In the genomic region with DNA sequence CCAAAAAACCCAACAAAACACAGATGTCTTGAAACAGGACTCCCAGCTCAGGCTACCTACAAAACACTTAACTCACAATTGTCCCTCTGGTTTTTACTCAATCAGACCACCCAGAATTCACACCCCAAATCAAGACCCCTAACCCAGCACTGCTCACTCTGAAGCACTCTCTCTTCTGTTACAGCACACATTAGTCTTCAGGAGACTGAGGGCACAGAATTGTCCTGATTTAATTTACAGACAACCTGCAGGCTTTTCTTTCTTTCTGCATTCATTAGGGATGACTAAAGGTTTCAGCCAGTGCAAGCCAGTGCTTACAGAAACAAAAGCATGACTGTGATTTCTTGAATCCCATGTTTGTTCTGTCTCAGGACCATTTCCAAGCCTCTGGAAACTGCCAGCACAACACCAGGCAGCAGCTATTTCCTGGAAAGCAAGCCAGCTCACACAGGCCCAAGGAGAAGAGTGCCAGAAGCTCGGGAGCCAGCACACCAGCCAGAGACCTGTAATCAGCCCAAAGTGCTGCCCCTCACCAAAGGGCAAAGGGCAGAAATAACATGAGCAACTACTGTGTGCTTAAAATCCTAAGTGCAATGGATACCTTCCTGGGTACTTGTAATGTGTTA, we compare ENCODE assay signal across 8 mouse cellular contexts. TPM values are rescaled to one million over a fixed set of nuclear protein-coding genes. Genes with fewer than 3 reads are reported as not detected.
DNase-seq lines count a peak whose midpoint lies in the region; ATAC-seq and TF ChIP-seq lines count a peak whose summit lies in the region.

No protein-coding gene starts in this region.

- H3K27me3 ChIP-seq in kidney, adult 2 months (replicated peaks; ENCODE audit: control insufficient read depth, insufficient read depth, low read length), result no peaks in the 10 kb centered on the region
- no peaks in the 10 kb centered on the region for H3K27me3 ChIP-seq in kidney, embryonic 14.5 days (ENCODE audit: control insufficient read depth, insufficient read depth, low read length)
- no peaks in the 10 kb centered on the region for H3K27me3 ChIP-seq in heart, embryonic 12.5 days (replicated peaks)

- H3K9me3 ChIP-seq in kidney, embryonic 14.5 days (ENCODE audit: control insufficient read depth, low read length), result no peaks in the 10 kb centered on the region
- H3K9me3 ChIP-seq in heart, embryonic 12.5 days (replicated peaks), result no peaks in the 10 kb centered on the region

- no peak overlapping the region for H3K4me2 ChIP-seq in kidney, embryonic 14.5 days (replicated peaks; ENCODE audit: low read depth, low read length)
- no peak overlapping the region for H3K4me2 ChIP-seq in heart, embryonic 12.5 days

- TF ChIP-seq POLR2A in kidney, adult 2 months (IDR thresholded peaks at IDR 0.05; ENCODE audit: low read depth, low read length), result no peak
- no peak for TF ChIP-seq POLR2A in brain, embryonic 14.5 days (IDR thresholded peaks at IDR 0.05; ENCODE audit: borderline replicate concordance, extremely low read depth, insufficient read depth, insufficient read length, poor library complexity, severe bottlenecking)

- ATAC-seq in kidney, embryonic 14.5 days (ENCODE audit: low FRiP score, low TSS enrichment), result no peak
- no peak for ATAC-seq in heart, embryonic 12.5 days (ENCODE audit: insufficient number of reproducible peaks, low FRiP score)

- WGBS in kidney, adult 2 months, result 14% methylated on average over 1 of the region's 1 CpGs
- WGBS in kidney, embryonic 14.5 days, result 13% methylated on average over 1 of the region's 1 CpGs
- WGBS in heart, embryonic 12.5 days, result 39% methylated on average over 1 of the region's 1 CpGs

- no peaks in the 10 kb centered on the region for H3K4me1 ChIP-seq in kidney, adult 2 months (ENCODE audit: control insufficient read depth, insufficient read depth, low read length)
- no peaks in the 10 kb centered on the region for H3K4me1 ChIP-seq in kidney, embryonic 14.5 days (ENCODE audit: control insufficient read depth, insufficient read depth, low read length)
- H3K4me1 ChIP-seq in heart, embryonic 12.5 days (replicated peaks), result no peaks in the 10 kb centered on the region

- peak; percentile 16 for DNase-seq in kidney, adult 2 months
- peak; percentile 45 for DNase-seq in brain, embryonic 14.5 days (ENCODE audit: low read depth)
- DNase-seq in lung, postnatal 10 days, result peak; percentile 50
- DNase-seq in spleen, adult 18-20 months, result no peak
- DNase-seq in thymus, postnatal 25 days, result no peak
- no peak for DNase-seq in embryo, embryonic 9.5 days (ENCODE audit: extremely low spot score)

- no peak overlapping the region for H3K4me3 ChIP-seq in kidney, adult 2 months (ENCODE audit: insufficient read depth, low read depth, low read length)
- no peak overlapping the region for H3K4me3 ChIP-seq in kidney, embryonic 14.5 days (ENCODE audit: low read length)
- no peak overlapping the region for H3K4me3 ChIP-seq in heart, embryonic 12.5 days

- peaks cover 3% of the 10 kb centered on the region for H3K36me3 ChIP-seq in kidney, adult 2 months (ENCODE audit: control insufficient read depth, insufficient read depth, low read length)
- peaks cover 75% of the 10 kb centered on the region for H3K36me3 ChIP-seq in kidney, embryonic 14.5 days (ENCODE audit: control insufficient read depth, insufficient read depth, low read length)
- H3K36me3 ChIP-seq in heart, embryonic 12.5 days, result peaks cover 74% of the 10 kb centered on the region

- H3K27ac ChIP-seq in kidney, adult 2 months (ENCODE audit: insufficient read depth, low read depth, low read length), result no peak overlapping the region
- H3K27ac ChIP-seq in kidney, embryonic 14.5 days (ENCODE audit: low read depth, low read length), result no peak overlapping the region
- H3K27ac ChIP-seq in heart, embryonic 12.5 days (ENCODE audit: poor library complexity, severe bottlenecking), result peak overlapping the region; percentile 5; the same call in 1 of the 2 replicates

- no peak overlapping the region for H3K9ac ChIP-seq in kidney, embryonic 14.5 days (ENCODE audit: low read depth, low read length)
- H3K9ac ChIP-seq in heart, embryonic 12.5 days, result no peak overlapping the region

- no peak for TF ChIP-seq CTCF in kidney, adult 2 months (conservative IDR thresholded peaks at IDR 0.05; ENCODE audit: insufficient read depth, insufficient read length, low read depth, low read length)
- TF ChIP-seq CTCF in brain, embryonic 14.5 days (IDR thresholded peaks at IDR 0.05; ENCODE audit: borderline replicate concordance, extremely low read depth, insufficient read depth, insufficient read length), result no peak

RNA-seq across cellular contexts. Expression of a gene that starts 11.1 kb away (rescaled TPM):
- polyA plus RNA-seq in kidney, adult 2 months (2012; rRNA removed), result 12.1 and 14.1 TPM in 2 replicates
- 27.2 and 40.1 TPM in 2 replicates for polyA plus RNA-seq in kidney, embryonic 14.5 days (2014; fragmentation: Nextera tagmentation; extraction: Ambion mirVana)
- 40.9 and 49.6 TPM in 2 replicates for polyA plus RNA-seq in brain, embryonic 14.5 days (2012; rRNA removed)
- polyA plus RNA-seq in heart, embryonic 12.5 days (2016; fragmentation: Nextera tagmentation; extraction: Ambion mirVana), result 39.3 and 44.0 TPM in 2 replicates

RNA-seq across cellular contexts. Expression of a gene that starts 11.3 kb away (rescaled TPM):
- polyA plus RNA-seq in kidney, adult 2 months (2012; rRNA removed), result 8.0 and 8.3 TPM in 2 replicates
- polyA plus RNA-seq in kidney, embryonic 14.5 days (2014; fragmentation: Nextera tagmentation; extraction: Ambion mirVana), result 21.6 and 36.5 TPM in 2 replicates
- 61.1 and 67.4 TPM in 2 replicates for polyA plus RNA-seq in brain, embryonic 14.5 days (2012; rRNA removed)
- 32.8 and 34.3 TPM in 2 replicates for polyA plus RNA-seq in heart, embryonic 12.5 days (2016; fragmentation: Nextera tagmentation; extraction: Ambion mirVana)

RNA-seq across cellular contexts. Expression of a gene that starts 51.1 kb away (rescaled TPM):
- 0.13 and 0.22 TPM in 2 replicates for polyA plus RNA-seq in kidney, adult 2 months (2012; rRNA removed)
- 0.24 and 0.31 TPM in 2 replicates for polyA plus RNA-seq in kidney, embryonic 14.5 days (2014; fragmentation: Nextera tagmentation; extraction: Ambion mirVana)
- 59.5 and 68.2 TPM in 2 replicates for polyA plus RNA-seq in brain, embryonic 14.5 days (2012; rRNA removed)
- 0.03 and 0.27 TPM in 2 replicates for polyA plus RNA-seq in heart, embryonic 12.5 days (2016; fragmentation: Nextera tagmentation; extraction: Ambion mirVana)

Comparison
In these comparisons a context has a peak if more than half of its experiments do, and no peak if none do; other contexts are left out.
1. DNase-seq: peak in kidney, adult 2 months (single experiment), brain, embryonic 14.5 days (single experiment) and lung, postnatal 10 days (single experiment); none in spleen, adult 18-20 months (0 of 2), thymus, postnatal 25 days (single experiment) and embryo, embryonic 9.5 days (single experiment).
2. RNA of a gene that starts 51.1 kb away (polyA plus RNA-seq): 59.5 to 68.2 TPM in brain, embryonic 14.5 days; 0.24 to 0.31 TPM in kidney, embryonic 14.5 days, 0.13 to 0.22 TPM in kidney, adult 2 months and 0.03 to 0.27 TPM in heart, embryonic 12.5 days; every median in the first group is over 10 times any median in the second.